Mouse (Mus musculus): ENCODE measurements around the gene Acsbg2.

GRCm38 (mm10) chr17:56814316-56815056, 59.8 kb downstream of the Acsbg2 start:
- no peak for TF ChIP-seq SMC3 (IDR thresholded peaks at IDR 0.05; ENCODE audit: low read depth, low read length)
- TF ChIP-seq RAD21 (IDR thresholded peaks at IDR 0.05; ENCODE audit: low read depth, low read length), result no peak
- no peak for TF ChIP-seq RCOR1 (IDR thresholded peaks at IDR 0.05; ENCODE audit: low read depth, low read length)
- no peak for TF ChIP-seq GATA1 (IDR thresholded peaks at IDR 0.05; ENCODE audit: low read depth, low read length)
- TF ChIP-seq MAX (IDR thresholded peaks at IDR 0.05; ENCODE audit: low read length), result no peak
- TF ChIP-seq EP300 (IDR thresholded peaks at IDR 0.05; ENCODE audit: low read depth in 1 of 2, low read length in 2 of 2), result no peak
- TF ChIP-seq POLR2A (IDR thresholded peaks at IDR 0.05; ENCODE audit: control insufficient read depth in 1 of 2, insufficient read depth in 1 of 2, low read depth in 1 of 2, low read length in 2 of 2, poor library complexity in 1 of 2), result no peak
- no peak for TF ChIP-seq CTCF (IDR thresholded peaks at IDR 0.05 in 2 of 3, conservative IDR thresholded peaks at IDR 0.05 in 1 of 3; ENCODE audit: control insufficient read depth in 1 of 3, insufficient read depth in 1 of 3, low read depth in 2 of 3, low read length in 3 of 3, poor library complexity in 1 of 3, severe bottlenecking in 1 of 3)
- TF ChIP-seq USF1 (IDR thresholded peaks at IDR 0.05; ENCODE audit: low read depth, low read length), result no peak
- TF ChIP-seq TBP (IDR thresholded peaks at IDR 0.05; ENCODE audit: low read depth, low read length), result no peak
- TF ChIP-seq ZNF384 (IDR thresholded peaks at IDR 0.05; ENCODE audit: low read depth, low read length), result no peak
- TF ChIP-seq MAFK (IDR thresholded peaks at IDR 0.05; ENCODE audit: borderline replicate concordance, low read depth, low read length), result no peak
- no peak for TF ChIP-seq MXI1 (IDR thresholded peaks at IDR 0.05; ENCODE audit: low read depth, low read length)
